Mouse (Mus musculus): ENCODE results near the gene Chl1.

Gene Chl1

DNA sequence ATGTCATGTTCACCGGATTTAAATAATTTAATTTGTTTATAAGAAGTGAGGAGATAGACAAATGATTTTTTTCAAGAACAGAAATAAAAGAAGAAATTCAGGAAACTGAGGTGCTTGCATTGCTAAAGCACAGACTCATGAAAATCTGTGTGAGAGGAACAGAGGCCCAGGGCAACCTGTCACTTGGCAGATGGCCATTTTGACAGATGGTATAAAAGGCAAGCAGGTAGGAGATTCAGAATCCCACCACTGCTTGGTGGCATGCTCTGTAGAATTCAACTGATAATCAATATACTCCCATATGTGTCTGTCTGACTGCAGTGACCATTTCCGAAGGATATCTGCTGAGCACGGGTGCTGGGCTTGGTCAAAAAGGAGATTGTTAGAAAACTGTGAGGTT is 162.7 kb downstream of the Chl1 start:
- no peak for DNase-seq

DNA sequence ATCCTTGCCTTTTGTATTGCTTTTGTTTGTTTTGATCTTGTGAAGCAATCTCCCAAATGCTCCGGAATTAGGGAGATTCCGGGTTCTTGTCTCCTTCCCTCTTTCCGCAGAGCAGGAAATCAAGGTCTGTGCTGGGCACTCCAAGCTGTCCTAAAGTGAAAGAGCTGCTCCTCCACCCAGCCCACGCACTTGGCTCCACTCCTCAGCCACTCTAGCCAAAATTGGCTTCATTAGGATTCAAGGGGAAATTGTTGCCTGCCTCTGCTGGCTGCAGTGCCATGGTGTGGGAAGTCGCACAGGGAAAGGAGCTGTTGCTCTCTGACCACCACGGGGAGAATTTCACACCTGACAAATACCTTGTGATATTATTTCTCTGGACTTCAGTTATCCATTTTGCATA is 163.9 kb downstream of the Chl1 start:
- DNase-seq, result no peak

DNA sequence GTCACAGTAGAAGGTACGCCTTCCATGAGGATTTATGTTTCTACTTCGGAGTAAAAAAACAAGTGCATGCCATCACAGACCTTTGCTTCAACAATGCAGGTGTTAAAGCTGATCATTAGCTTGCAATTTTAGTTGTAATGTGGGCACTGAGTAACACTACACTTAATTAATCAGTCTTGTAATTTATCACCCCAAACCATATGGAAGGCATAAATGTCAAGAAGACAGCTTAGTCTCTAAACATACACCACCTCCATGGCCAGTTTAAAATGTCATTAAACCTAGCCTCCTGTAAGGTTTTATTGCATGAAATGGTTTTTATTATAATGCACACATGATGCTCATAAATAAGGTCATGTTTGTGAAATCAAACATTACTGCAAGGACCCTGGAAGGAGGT is 164.8 kb downstream of the Chl1 start:
- no peak for DNase-seq

DNA sequence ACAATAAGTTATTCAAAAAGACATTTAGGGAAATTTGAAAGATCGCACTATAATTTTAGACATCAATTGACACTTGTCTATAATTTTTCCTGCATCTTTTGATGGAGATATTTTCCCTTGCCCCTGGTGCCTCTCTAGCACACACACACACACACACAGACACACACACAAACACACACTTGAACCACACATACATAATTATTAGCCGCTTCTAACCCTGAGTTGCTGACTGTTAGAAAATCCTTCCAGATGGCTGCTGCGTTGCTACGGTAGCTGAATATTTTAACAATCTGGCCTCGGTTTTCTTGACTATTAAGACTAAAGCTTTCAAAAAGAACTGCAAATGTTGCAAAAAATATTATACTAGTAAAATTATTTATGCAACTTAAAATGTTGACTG is 166.3 kb downstream of the Chl1 start:
- DNase-seq, result no peak

DNA sequence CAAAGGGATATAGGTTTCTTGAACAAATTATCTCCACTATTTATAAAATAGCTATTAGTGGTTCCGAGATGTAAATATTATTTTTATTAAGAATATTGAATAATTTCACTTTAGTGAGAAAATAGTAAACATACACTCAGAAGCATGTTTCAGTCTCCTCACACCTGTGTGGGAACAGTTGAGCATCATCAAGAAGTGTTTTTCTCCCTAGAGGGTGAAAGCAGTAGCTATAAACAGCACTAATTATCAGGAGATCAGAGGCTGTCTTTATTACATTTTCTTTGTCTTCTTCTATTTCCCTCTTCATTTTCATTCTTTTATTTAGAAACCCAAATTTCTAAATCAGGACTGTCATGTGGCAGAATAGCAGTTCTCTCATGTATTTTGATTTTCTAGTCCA is 166.7 kb downstream of the Chl1 start:
- DNase-seq, result no peak

DNA sequence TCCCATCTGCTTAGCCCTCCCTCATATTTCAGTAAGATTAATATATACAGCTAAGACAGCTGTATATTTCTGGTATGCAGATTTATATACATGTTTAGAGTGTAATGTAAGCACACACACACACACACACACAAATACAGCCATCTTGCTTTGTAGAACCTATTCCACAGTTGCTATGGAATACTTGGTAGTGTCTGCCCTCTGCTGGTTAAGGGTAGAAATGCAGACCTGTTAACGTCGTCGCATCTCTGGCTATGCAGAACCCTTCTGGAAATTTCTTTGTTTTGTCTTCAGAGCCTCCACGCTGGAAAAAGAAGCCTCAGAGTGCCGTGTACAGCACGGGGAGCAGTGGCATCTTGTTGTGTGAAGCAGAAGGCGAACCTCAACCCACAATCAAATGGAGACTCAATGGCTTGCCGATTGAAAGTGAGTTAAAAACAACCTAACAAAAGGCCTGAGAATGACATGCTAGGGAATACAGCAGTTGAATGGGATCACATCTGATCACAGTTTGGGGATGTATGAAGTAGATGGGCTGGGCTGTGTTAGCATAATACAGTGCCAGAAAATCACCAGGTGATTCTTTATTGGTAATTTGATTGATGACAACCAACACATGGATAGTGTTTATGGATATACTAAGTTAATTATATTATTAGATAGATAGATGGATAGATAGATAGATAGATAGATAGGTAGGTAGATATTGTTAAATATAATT is 172.6 kb downstream of the Chl1 start:
- peak; percentile 66 for DNase-seq

DNA sequence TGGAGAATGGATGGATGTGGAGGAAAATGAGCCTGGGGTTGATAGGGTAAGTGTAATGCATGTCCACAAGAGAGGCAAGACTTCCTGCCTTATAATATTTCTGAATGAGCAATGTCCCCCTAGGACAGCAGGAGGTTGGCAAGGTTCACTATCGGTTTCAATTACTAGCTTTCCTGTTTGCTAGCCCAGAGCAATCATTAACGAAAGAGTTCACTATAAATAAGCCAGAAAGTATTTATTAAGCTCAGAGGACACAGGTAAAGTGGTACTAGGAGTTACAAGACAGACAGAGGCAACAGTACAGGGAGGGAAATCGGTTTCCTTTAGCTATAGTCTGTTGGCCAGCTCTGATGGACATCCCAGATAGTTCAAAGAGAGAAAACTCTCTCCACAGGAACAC is 182.1 kb downstream of the Chl1 start:
- DNase-seq, result no peak

DNA sequence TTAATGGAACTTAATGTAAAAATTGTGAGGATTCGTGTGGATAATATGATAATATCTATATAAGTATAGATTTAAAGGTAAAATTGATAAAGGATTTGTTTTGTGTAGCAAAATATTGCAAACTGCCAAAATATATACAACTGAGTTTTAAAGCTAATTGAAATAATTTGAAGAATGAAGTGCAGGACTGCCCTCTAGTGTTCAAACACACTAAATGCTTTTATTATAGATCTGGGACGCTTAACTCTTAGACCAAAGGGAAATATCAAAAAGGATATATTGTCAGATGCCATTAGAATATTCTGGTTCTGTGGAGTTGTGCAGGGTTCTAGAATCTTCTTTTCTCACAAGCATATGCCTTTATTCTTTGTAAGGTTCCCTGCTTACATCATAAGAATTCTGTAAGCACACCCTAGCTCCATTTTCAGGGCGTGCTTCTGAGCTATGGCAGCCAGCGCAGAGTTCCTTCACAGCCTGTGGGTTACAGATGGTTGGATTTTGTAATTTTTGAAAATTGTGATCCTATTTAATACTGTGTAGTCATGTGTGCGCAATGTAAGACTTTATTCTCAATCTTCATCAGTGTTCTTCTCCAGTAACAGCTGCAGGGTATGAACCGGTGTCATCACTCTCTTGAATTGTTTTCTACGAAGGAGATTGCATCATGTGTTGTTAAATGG is 187.1 kb downstream of the Chl1 start:
- DNase-seq, result no peak

DNA sequence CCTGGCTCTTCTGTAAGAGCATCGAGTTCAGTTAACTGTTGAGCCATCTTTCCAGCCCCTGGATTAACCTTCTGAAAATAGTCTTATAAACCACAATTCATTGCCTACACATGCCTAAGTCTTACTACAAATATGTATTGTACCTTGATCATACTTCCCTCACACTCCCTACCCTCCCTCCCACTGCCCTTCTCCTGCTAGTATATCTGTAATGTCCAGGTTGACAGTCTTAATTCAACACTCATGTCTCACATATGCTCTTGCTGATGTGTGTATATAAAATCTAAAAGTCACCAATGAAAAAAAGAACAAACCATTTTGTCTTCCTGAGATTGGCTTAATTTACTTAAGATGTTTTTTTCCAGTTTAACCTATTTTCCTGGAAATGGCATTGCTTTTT is 189.1 kb downstream of the Chl1 start:
- no peak for DNase-seq

DNA sequence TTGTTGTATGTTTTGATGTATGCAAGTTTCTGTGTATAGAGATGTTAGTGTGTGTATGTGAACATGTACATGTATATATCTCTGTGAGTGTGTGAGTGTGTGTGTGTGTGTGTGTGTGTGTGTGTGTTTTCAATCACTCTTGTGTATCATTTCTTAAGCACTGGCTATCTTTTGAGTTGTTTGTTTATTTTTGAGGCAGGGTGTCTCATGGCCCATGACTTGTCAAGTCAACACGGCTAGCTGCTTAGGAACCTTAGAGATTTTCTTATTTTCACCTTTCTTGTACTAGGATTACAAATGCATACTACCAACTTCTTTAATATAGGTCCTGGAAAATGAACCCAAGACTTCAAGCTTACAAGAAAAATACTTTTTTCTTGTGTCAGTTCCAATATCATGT is 189.5 kb downstream of the Chl1 start:
- DNase-seq, result no peak

DNA sequence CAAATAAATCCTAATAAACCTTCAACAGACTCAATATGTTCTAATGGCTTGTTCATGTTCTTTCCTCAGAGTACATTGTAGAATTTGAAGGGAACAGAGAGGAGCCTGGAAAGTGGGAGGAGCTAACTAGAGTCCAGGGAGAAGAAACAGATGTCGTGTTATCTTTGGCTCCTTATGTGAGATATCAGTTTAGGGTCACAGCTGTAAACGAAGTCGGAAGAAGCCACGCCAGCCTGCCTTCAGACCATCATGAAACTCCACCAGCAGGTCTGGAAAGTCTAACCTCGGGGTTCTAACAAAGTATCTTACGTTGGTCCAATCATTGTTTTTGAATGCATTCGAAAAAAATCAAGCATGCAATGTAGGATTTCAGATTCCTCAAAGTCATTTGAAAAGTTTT is 189.9 kb downstream of the Chl1 start:
- no peak for DNase-seq

DNA sequence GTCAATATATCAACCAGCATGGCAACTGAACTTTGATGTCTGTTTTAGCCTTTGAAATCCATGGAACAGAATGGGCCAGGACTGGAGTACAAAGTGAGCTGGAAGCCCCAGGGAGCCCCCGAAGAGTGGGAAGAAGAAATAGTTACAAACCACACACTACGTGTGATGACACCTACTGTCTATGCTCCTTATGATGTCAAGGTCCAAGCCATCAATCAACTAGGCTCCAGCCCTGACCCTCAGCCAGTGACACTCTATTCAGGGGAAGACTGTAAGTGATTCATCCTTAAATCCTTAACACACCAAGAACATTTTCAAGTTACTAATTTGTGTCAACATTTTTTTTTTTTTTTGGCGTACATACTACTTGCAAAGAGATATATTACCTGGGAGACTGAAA is 196.0 kb downstream of the Chl1 start:
- DNase-seq, result no peak

DNA sequence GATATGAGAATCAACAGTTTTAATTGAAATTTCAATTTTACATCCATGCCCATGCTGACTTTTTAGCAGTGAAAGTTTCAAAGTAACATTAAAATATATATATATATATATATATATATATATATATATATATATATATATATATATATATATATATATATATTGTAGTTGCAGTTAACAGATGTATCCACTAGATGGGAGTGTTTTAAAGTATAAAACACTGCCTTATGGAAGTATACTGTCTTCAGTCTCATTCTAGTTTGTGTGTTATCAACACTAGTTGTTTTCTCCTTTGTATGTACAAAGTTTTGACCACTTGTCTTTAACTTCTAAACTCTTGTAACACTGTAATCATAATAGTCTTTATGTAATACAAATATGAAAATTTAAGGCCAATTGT is 228.9 kb downstream of the Chl1 start:
- DNase-seq, result no peak

DNA sequence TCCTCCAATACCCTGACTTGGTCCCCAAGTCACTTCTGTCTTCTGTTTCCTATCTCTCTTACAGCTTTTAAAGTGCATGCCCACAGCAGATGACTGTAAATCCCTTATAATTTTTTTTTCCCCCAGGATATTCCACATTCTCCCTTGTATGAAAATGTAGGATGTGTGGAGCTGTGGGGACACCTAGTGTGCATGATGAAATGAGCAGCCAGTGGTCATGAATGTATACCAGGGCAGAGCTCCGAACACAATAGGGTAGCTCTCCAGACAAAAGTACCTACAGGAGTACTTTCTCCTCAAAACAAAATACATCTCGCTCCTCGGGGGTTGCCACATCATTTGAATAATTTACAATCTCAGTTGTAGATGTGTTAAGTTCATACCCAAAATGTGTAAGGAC is 232.4 kb downstream of the Chl1 start:
- DNase-seq, result no peak

DNA sequence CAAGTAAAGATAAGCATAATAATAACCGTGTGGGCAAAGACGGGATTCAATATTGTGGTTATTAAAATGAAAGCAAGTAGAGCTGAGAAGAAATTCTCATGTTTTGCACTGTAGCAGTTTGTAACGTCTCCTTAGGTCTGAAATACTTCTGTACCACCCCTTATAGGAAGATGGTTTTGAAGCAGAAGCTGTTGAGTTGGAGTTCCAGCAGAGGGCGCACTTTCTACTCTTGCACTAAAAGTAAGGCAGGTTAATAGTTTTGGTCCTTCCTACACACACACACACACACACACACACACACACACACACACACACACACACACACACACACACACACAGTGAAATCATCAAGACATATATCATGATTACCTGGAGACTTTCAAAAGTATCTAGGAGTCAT is 235.7 kb downstream of the Chl1 start:
- DNase-seq, result peak; percentile 24

DNA sequence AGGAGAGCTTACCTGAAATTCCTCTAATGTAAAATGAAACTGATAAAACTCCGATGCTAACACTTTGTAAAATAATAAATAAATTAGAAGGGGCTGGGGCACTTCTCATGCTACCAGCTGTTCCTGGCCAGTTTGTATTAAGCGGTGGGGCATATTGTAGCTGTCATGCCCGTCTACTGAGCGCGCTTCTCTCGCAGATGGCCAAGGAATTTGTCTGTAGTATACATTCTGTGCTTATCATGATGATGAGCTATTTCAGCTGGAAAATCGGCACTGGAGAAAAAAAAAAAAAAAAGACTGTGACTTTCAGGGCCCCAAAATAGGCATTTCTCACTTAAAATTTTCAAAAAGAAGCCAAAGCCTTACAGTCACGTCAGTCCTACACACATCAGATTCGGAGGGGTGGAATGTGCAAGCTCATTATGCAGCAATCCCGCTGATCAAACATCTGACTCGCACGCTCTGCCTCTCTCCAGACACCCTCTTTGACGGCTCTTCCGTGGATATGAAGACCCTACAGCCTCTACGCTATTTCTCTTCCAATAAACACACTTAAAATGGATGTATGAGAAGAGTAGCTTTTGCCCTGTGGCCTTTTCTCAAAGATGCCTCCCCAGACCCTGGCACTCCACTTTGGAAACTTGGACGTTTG is 238.9 kb downstream of the Chl1 start:
- DNase-seq, result no peak

DNA sequence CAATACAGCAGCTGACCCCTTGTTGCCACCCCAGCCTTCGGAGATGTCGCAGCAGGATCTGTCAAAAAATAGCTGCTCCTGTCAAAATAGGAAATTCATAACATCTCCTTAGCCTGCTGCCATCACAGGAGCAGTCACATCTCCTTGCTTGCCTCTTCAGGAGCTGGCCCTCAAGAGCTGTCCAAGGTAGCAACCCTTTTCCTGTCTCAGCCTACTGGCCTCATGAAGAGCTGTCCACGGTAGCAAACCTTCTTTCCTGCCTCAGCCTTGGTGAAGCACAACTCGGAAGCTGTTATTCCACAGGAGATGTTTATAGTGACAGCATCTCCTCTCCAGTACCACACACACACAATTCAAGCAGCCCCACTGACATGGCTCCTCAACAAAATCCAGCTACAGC is 243.5 kb downstream of the Chl1 start:
- no peak for DNase-seq

DNA sequence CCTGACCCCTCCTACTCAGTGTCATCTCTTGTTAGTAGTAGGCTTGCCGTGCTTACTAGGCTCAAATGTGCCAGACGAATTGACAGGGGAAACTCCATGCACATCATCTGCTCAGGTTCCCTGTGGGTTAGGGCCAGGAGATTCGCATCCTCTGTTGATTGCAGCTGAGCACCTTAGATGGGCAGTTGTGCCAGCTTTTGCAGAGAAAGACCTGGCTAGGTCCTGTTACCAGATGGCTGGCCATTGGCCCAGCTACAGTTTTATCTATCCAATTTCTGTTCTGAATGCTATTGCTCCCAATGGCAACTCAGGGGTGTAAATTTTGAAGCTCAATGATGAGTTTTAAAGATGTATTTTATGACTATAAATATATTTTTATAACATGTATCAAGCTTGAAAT is 256.4 kb downstream of the Chl1 start:
- no peak for DNase-seq

DNA sequence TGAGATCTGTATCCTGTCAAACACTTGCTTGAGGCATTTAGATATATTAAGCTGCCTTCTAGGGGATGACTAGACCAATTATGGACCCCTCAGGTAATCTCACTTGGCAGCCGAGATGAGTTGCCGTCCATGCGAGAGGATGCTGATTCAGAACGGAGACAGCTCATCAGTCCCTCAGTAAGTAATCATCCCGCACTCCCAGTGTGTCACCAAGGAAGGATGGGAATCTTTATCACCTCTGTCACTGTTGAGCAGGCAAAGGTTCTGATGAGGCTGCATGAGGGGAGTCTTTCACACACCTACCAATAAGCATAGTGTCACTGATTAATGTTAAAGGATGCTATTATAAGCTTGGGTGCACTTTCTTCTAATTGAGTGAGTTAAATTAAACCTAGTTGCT is 270.7 kb downstream of the Chl1 start:
- DNase-seq, result no peak

DNA sequence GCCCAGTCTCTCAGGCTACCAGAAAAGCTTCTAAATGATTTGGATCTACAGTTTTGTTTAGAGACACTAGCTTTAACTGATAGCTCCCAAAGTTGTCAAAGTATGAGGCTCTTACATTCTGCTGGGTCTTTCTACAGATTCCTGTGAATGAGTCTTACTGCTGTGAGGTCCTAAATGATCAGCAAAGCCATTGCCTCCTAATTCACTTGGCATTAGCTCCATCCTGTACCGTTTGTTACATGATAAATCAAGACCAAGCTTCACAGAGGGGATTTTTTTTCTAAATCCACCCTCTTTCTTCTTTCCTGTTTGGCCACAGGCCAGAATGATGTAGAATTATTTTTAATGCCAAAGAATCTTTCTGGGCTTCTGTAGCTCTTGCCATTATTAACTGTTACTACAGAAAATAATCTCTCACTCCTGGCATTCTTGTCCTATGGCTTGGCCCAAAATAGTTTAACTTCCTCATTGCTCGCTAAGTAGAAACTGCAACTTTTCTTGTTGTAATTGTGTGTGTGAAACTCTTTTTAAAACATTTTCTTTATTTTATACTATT is 280.8 kb downstream of the Chl1 start:
- DNase-seq, result no peak

DNA sequence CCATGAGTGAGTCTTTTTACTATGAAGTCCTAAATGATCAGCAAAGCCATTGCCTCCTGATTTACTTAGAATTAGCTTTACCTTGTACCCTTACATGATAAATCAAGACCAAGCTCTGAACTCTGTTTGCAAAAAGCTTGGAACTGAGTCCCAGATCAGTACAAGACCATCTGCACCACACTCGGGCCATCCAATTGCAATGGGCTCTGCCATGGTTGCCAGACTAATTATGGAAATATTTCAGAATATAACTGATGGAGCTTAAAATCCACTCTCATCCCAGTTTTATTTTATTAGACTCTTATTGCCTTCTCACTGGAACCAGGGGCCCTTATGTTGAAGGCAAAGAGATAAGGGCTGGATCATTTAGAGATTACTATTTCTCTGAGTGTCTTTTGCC is 284.9 kb downstream of the Chl1 start:
- DNase-seq, result no peak

Data from thymus, postnatal 14 days (tissue).